Mouse (Mus musculus) C2C12 (cell line): ENCODE data around the gene Fbxw10.

Experiments used
- CEBPB ChIP-seq: IDR thresholded peaks from one replicate; pipeline ENCODE4 v1.6.1; 2011; ENCODE audit warnings: low read depth, mild to moderate bottlenecking, control low read depth, moderate library complexity
- CTCF ChIP-seq: IDR thresholded peaks from one replicate; pipeline ENCODE4 v1.5.1; 2011; ENCODE audit not compliant: control insufficient read depth, insufficient read depth, insufficient read length
- FOSL1 ChIP-seq: IDR thresholded peaks from one replicate; pipeline ENCODE4 v1.8.0; 2011; ENCODE audit warnings: mild to moderate bottlenecking, low read length; ENCODE audit not compliant: poor library complexity, insufficient read depth, severe bottlenecking
- MAX ChIP-seq: IDR thresholded peaks from one replicate; pipeline ENCODE4 v1.6.1; 2011; ENCODE audit warnings: mild to moderate bottlenecking, control low read depth
- MYOD1 ChIP-seq: IDR thresholded peaks from one replicate; pipeline ENCODE4 v1.6.1; 2011; ENCODE audit warnings: low read depth; ENCODE audit not compliant: control insufficient read depth, insufficient read length
- MYOG ChIP-seq: IDR thresholded peaks from one replicate; pipeline ENCODE4 v1.6.1; 2011; ENCODE audit not compliant: control insufficient read depth, insufficient read length; ENCODE audit errors: extremely low read depth
- USF1 ChIP-seq: IDR thresholded peaks from one replicate; pipeline ENCODE4 v1.6.1; 2011; ENCODE audit warnings: low read depth, mild to moderate bottlenecking, control low read depth, moderate library complexity

GRCm38 (mm10) chr11:62911362-62911761 lies 64.5 kb downstream of the Fbxw10 start:
- TF ChIP-seq CTCF (no peak), MAX (no peak), CEBPB (no peak), MYOD1 (no peak), USF1 (no peak), MYOG (no peak), FOSL1 (no peak)
